Mouse (Mus musculus) retina, embryonic 14.5 days (tissue): ENCODE measurements at regions not wholly inside any gene's neighbourhood (a gene's known extent, or its start where the extent isn't known, plus 50 kb on each side); places are given as distances from the start of the nearest gene placed in this dataset.

Experiments
- DNase-seq: peaks from one replicate; pipeline ENCODE4 v3.0.0-alpha.2; 2015; ENCODE audit warnings: low spot score

- DNase-seq, result no peak
These were observed 128.6 kb upstream of the Foxa2 start for GRCm38 (mm10) chr2:148175251-148175927.

GRCm38 (mm10) chr2:148180245-148180644 lies 133.5 kb upstream of the Foxa2 start:
- no peak for DNase-seq

DNA sequence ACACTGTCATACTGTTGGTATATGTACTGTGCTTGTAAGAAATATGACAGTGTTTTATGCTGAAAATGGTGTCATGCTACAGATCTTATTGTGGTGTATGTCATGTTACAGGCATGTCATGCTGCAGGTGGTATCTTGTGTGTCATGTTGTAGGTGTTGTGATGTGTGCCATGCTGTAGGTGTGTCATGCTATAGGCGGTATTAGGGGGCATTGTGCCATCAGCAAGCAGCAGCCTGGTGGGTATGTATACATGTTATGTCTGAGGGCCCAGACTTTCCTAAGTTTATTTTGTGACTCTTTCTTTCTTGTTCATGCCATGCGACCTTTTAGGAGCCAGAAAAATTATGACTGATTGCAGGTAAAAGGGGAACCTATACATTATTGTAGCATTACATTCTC lies 134.7 kb upstream of the Foxa2 start:
- DNase-seq, result no peak

DNA sequence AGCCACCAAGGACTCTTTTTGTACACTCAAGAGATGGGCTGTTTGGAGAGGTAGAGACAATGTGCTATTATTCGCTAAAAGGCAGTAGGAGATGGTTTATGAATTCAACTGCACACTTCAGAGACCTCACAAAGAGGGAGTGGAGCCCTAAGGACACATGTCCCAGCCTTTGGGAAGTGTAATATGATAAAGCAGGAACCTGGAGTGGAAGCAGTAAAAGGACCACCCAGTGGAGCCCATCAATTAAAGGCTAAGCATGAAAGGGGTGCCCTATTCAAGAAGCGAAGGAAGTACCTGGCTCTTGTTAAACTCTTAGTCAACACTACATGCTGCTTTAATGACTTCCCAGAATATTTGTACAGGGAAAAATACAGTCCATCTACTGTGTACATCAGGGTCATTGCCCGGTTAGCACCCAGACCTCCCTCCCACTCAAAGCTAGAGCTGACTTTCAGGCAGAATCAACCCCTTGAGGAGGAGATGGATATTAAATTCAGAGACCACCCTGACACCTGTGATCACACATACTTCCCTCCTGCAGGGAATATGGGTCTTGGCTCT lies 135.8 kb upstream of the Foxa2 start:
- DNase-seq, result no peak

- no peak for DNase-seq
These were observed 138.0 kb upstream of the Foxa2 start for GRCm38 (mm10) chr2:148184801-148185212.

DNA sequence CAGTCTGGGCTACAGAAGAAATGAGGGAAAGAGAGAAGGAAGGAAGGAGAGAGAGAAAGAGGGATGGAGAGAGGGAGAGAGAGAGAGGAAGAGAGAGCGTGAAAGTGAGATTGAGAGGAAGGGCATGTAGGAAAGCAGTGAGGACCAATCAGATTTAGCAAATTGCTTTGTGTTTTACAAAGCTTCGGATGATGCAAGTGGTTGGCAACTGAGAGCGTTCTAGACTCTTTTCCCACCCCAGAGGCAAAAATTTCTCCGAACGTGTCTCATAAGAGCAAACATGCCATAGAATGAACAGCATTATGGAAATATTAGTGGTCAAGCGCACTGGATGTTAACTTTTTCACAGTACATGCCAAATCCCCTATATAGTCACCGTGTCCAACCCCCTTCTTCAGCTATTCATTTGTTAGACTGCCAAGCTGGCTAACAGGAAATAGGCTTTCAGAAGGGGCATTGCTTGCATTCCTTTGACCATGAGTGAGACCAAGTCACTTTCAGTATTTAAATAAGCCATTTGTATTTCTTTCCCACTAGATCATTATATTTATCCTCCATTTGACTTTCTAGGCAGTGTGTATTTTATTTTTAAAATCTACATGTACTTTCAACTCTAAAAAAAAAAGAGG lies 139.7 kb upstream of the Foxa2 start:
- DNase-seq, result no peak

GRCm38 (mm10) chr2:148188865-148189264 lies 142.1 kb upstream of the Foxa2 start:
- no peak for DNase-seq

DNA sequence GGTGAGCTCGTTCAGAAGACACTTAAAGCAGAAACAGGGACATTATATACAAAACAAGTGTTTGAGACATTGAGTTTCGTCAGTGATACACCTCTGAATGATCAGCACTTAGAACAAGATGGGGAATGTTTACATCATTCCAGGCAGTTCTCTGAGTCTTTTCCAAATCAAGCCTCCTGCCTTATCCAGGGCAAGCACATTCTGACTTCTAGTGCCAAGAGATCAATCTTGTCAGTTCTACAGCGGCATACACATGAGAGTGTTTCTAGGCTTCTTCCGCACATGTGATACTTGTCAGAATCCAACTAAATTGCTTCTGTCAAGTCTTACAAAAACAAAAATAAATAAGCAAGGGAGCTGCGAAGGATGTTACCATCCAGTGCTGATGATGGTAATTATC lies 142.5 kb upstream of the Foxa2 start:
- no peak for DNase-seq

GRCm38 (mm10) chr2:148192946-148193345 lies 146.2 kb upstream of the Foxa2 start:
- no peak for DNase-seq

DNA sequence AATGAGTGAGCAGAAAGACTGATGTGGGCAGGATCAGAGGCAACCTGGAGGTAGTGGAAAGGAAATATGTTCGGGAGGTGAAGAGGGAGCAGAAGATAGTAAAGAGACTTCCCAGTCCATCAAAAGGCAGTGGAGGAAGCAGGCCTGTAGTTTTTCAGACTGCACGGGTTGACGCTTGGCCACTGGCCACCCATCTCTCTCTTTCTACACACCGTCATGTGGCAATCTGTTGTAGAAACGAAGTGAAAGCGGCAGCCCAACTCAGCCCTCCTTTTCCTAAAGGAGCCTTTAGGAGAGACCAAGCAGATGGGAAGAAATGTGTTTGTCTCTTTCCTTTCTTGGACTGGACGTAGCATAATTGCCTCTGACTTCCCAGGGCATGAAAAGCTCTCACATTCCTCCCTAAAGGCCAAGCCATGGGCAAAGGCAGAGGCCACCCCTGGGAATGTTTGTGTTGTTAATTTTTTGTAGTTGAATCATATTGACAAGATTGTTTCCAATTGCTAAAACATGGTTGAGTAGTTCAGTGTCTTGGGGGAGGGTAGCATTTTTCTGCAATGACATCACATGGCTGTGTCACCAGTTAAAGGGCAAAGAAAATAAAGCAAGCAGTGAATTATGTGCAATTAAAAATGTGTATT lies 150.7 kb upstream of the Foxa2 start:
- DNase-seq, result no peak

- DNase-seq, result no peak
These were observed 159.9 kb upstream of the Foxa2 start for GRCm38 (mm10) chr2:148206633-148207032.

DNA sequence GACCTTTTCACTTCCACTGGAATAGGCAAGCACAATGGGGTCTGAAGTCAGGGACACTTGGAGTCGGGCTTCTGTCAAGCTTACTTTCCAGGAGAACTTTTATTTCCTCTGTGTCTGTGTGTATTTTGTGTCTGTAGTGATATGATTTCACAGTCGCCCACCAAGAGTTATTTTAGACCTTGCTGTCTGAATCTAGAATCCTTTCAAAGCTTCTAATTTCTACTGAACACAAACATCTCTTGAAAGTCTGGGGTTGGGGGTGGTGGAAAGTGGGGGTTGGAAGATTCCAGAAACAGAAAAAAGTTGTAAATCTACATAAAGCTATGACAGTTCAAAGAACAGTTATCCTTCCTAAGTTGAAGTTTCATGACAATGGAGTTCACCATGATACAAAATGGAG lies 164.0 kb upstream of the Foxa2 start:
- no peak for DNase-seq

- DNase-seq, result no peak
These were observed 170.4 kb upstream of the Foxa2 start for GRCm38 (mm10) chr2:148217136-148217535.

DNA sequence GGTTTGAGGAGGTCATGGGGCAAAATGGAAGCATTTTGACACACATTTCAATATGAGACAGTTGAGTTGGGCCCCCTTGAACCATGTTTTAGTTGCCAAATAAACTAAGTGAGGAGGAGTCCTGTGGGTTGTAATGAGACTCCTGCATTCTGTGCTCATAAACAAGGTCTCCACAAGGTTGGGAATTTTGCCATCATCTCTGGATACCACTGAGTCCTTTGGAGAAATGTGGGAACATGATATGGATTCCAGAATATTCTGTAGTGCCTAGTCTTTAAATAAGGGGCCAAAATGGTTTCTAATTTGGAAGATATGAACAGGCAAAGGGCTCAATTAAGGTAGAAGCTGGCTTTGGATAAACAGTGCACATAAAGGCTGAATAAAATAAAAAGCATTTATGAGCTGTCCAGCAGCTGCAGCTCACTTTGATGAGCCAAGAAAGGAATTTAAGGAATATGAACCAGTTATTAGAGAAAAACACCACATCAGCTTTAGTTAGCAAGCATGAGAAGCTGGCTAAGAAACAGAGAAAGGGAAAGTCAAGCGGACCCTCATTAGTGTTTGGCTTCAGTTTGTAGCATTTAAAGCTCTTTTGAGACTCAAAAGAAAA lies 161.3 kb upstream of the Sstr4 start:
- DNase-seq, result no peak

DNA sequence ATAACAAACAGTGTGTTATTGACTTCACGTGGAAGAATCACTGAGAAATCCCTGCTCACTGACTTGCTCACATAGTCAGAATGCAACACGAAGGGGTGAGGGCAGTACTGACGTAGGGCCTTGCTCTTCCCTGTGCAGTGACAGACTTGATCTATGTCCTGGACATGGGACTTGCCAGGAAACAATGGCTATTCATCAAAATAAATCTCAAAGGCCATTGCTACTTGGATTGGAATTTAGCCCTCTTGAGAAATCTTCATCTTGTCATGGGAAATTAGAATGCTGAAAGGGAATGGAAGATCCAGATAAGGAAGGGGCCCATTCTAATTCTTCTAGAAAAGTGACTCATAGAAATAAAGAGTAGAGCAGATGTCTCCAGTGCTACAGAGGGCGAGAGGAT lies 158.0 kb upstream of the Sstr4 start:
- DNase-seq, result no peak

- DNase-seq, result peak; percentile 53
These were observed 156.1 kb upstream of the Sstr4 start for GRCm38 (mm10) chr2:148239046-148239445.

GRCm38 (mm10) chr2:148242242-148242641 lies 152.9 kb upstream of the Sstr4 start:
- peak; percentile 43 for DNase-seq

DNA sequence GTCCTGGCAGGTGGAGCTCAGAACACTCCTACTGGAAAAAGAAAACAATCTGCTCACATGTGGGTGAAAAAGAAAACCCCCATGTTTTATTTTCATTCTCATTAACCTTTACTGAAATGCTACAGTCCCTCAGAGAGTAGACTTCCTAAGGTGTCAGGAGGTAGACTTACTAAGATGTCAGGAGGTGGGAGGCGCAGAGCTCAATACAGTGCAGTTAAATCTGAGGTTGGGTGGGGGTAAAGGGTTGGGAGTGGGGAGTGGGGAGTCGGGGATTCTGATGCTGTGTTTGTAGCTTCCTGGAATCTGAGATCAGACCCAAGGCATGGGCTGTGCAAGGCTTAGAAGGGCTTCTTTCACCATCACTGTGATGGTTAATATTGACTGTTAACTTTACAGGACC lies 149.6 kb upstream of the Sstr4 start:
- DNase-seq, result no peak

DNA sequence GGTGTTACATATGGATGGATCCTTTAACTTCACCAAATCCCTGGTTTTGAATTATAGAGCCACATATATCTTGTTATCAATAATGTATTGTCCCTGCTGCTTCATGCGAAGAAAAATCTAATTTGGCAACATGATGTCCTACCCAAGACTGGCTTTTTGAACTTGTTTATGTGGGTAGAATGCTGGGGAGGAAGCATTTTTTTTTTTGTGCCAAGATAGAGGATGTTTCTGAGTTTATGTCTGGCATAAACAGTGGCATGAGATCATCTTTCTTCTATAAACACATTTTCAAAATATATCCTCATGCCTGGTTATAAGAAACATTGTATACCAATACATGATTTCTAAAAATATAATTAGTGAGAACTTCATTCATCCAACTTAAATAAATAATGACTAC lies 144.2 kb upstream of the Sstr4 start:
- DNase-seq, result no peak

DNA sequence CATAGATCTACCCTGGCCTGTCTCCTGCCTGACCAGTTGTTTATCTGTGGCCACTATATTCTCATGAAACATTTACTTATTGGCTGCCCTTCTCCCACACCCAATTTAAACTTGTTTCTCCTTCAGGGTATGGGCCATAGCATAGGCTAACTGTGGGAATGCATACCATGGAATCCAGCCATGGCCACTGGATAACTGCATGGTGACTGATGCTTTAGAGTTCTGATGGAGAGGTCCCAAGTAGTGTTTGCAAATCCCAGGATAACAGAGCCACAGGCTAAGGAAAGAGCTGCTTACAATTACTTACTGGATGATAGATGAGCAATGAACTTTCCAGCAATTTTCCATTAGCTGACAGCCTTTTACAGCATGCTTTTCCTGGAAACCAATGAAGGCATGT lies 139.5 kb upstream of the Sstr4 start:
- no peak for DNase-seq

- no peak for DNase-seq
These were observed 130.9 kb upstream of the Sstr4 start for GRCm38 (mm10) chr2:148264111-148264730.

DNA sequence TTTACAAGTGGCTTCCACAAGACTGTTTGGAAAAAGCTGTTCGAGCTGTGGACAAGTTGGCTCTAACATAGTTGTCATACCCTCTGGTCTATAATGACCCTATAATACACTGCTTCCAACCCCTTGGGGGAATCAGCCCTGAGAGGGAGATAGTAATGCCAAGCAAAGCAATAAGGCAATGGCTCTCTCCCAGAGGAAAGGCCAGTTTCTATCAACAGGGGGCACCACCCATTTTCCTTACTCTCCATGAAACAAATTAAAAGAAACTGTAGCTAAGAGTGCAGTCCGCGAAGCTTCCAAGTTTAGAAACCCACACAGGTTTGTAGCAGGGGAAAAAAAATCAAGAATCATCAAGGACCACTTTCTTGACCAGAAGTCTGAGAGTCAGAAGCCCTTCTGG lies 115.9 kb upstream of the Sstr4 start:
- DNase-seq, result no peak
